Mouse (Mus musculus): ENCODE results near the gene Cd46. TPM values are rescaled to one million over a fixed set of nuclear protein-coding genes. Genes with fewer than 3 reads are reported as not detected.

The Cd46 gene
- total and polyA plus RNA-seq, 2 experiments from 2014 or later, result 0.53 to 1.6 TPM

DNA sequence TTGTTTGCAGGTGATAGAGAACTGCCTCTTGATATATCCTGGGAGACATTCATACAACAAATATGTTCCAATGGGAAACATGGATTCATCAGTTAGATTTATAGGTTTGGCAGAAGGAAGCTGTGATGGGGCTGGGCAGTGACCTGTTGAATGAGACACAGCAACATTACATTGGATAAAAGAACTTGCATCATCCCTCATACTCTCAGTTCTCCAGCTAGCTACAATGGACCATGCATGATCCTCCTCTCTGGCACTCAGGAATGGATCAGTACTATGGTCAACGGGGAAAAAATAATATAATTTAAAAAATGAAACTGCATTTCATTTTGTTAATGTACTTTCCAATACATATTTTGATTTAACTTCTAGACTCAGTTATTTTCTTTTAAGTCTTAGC, 37.8 kb upstream of the Cd46 start:
- Histone ChIP-seq H3K9ac (replicated peaks; ENCODE audit: low read depth, low read length) (no peak overlapping the region), H3K9me3 (replicated peaks; ENCODE audit: control insufficient read depth, low read length) (no peaks in the 10 kb centered on the region), H3K4me1 (ENCODE audit: control insufficient read depth, insufficient read depth) (no peaks in the 10 kb centered on the region), H3K4me2 (ENCODE audit: low read depth, low read length) (peak overlapping the region; percentile 40), H3K27me3 (ENCODE audit: control insufficient read depth, insufficient read depth, low read length) (no peaks in the 10 kb centered on the region), H3K27ac (ENCODE audit: low read depth) (no peak overlapping the region), H3K36me3 (replicated peaks; ENCODE audit: control insufficient read depth, insufficient read depth, low read length) (peaks cover 26% of the 10 kb centered on the region), H3K4me3 (ENCODE audit: low read depth, low read length) (no peak overlapping the region)
- WGBS, result 76% methylated on average over 1 of the region's 1 CpGs
- no peak for TF ChIP-seq EP300 (IDR thresholded peaks at IDR 0.05; ENCODE audit: low read depth)
- no peak for TF ChIP-seq CTCF (IDR thresholded peaks at IDR 0.05; ENCODE audit: low read depth)
- DNase-seq (ENCODE audit: low spot score) (no peak), ATAC-seq (ENCODE audit: insufficient read depth, low read depth) (no peak)

GRCm38 (mm10) chr1:195114414-195114813, 22.4 kb upstream of the Cd46 start:
- no peak overlapping the region for H3K9ac ChIP-seq (replicated peaks; ENCODE audit: low read depth, low read length)
- no peak overlapping the region for H3K27ac ChIP-seq (ENCODE audit: low read depth)
- WGBS, result 83% methylated on average over 1 of the region's 1 CpGs
- no peak overlapping the region for H3K4me3 ChIP-seq (ENCODE audit: low read depth, low read length)
- DNase-seq (ENCODE audit: low spot score) (no peak), ATAC-seq (ENCODE audit: insufficient read depth, low read depth) (no peak)
- H3K27me3 ChIP-seq (ENCODE audit: control insufficient read depth, insufficient read depth, low read length), result no peaks in the 10 kb centered on the region
- H3K36me3 ChIP-seq (replicated peaks; ENCODE audit: control insufficient read depth, insufficient read depth, low read length), result peaks cover 68% of the 10 kb centered on the region
- H3K9me3 ChIP-seq (replicated peaks; ENCODE audit: control insufficient read depth, low read length), result no peaks in the 10 kb centered on the region
- TF ChIP-seq EP300 (IDR thresholded peaks at IDR 0.05; ENCODE audit: low read depth), result no peak
- no peak overlapping the region for H3K4me2 ChIP-seq (ENCODE audit: low read depth, low read length)
- no peaks in the 10 kb centered on the region for H3K4me1 ChIP-seq (ENCODE audit: control insufficient read depth, insufficient read depth)

GRCm38 (mm10) chr1:195113621-195114020, 21.6 kb upstream of the Cd46 start:
- no peak overlapping the region for H3K9ac ChIP-seq (replicated peaks; ENCODE audit: low read depth, low read length)
- H3K4me1 ChIP-seq (ENCODE audit: control insufficient read depth, insufficient read depth), result no peaks in the 10 kb centered on the region
- no peak overlapping the region for H3K27ac ChIP-seq (ENCODE audit: low read depth)
- no peak for DNase-seq (ENCODE audit: low spot score)
- no peak overlapping the region for H3K4me3 ChIP-seq (ENCODE audit: low read depth, low read length)
- ATAC-seq (ENCODE audit: insufficient read depth, low read depth), result no peak
- no peaks in the 10 kb centered on the region for H3K27me3 ChIP-seq (ENCODE audit: control insufficient read depth, insufficient read depth, low read length)
- WGBS, result 88% methylated on average over 4 of the region's 4 CpGs
- H3K9me3 ChIP-seq (replicated peaks; ENCODE audit: control insufficient read depth, low read length), result no peaks in the 10 kb centered on the region
- TF ChIP-seq CTCF (IDR thresholded peaks at IDR 0.05; ENCODE audit: low read depth) (no peak), EP300 (IDR thresholded peaks at IDR 0.05; ENCODE audit: low read depth) (no peak)
- H3K4me2 ChIP-seq (ENCODE audit: low read depth, low read length), result no peak overlapping the region
- peaks cover 63% of the 10 kb centered on the region for H3K36me3 ChIP-seq (replicated peaks; ENCODE audit: control insufficient read depth, insufficient read depth, low read length)

GRCm38 (mm10) chr1:195100693-195101092, 8.6 kb upstream of the Cd46 start:
- WGBS, result 13% methylated on average over 4 of the region's 4 CpGs

GRCm38 (mm10) chr1:195098004-195098403, 6.0 kb upstream of the Cd46 start:
- TF ChIP-seq EP300 (IDR thresholded peaks at IDR 0.05; ENCODE audit: low read depth) (no peak), CTCF (IDR thresholded peaks at IDR 0.05; ENCODE audit: low read depth) (no peak)
- H3K36me3 ChIP-seq (replicated peaks; ENCODE audit: control insufficient read depth, insufficient read depth, low read length), result peaks cover 35% of the 10 kb centered on the region
- WGBS, result 97% methylated on average over 1 of the region's 1 CpGs
- H3K4me2 ChIP-seq (ENCODE audit: low read depth, low read length), result no peak overlapping the region
- ATAC-seq (ENCODE audit: insufficient read depth, low read depth), result no peak
- H3K4me3 ChIP-seq (ENCODE audit: low read depth, low read length), result no peak overlapping the region
- H3K9me3 ChIP-seq (replicated peaks; ENCODE audit: control insufficient read depth, low read length), result no peaks in the 10 kb centered on the region
- DNase-seq (ENCODE audit: low spot score), result no peak
- H3K27ac ChIP-seq (ENCODE audit: low read depth), result no peak overlapping the region
- no peak overlapping the region for H3K9ac ChIP-seq (replicated peaks; ENCODE audit: low read depth, low read length)
- no peaks in the 10 kb centered on the region for H3K27me3 ChIP-seq (ENCODE audit: control insufficient read depth, insufficient read depth, low read length)
- no peaks in the 10 kb centered on the region for H3K4me1 ChIP-seq (ENCODE audit: control insufficient read depth, insufficient read depth)

More at GRCm38 (mm10) chr1:195100693-195101092, 8.6 kb upstream of the Cd46 start:
- no peaks in the 10 kb centered on the region for H3K27me3 ChIP-seq (ENCODE audit: control insufficient read depth, insufficient read depth, low read length)
- no peak overlapping the region for H3K4me3 ChIP-seq (ENCODE audit: low read depth, low read length)
- no peaks in the 10 kb centered on the region for H3K9me3 ChIP-seq (replicated peaks; ENCODE audit: control insufficient read depth, low read length)
- DNase-seq (ENCODE audit: low spot score) (peak; percentile 9), ATAC-seq (ENCODE audit: insufficient read depth, low read depth) (peak; percentile 47; the same call in 1 of the 2 replicates)
- no peak overlapping the region for H3K4me2 ChIP-seq (ENCODE audit: low read depth, low read length)
- TF ChIP-seq EP300 (IDR thresholded peaks at IDR 0.05; ENCODE audit: low read depth), result no peak
- H3K4me1 ChIP-seq (ENCODE audit: control insufficient read depth, insufficient read depth), result no peaks in the 10 kb centered on the region
- no peak overlapping the region for H3K27ac ChIP-seq (ENCODE audit: low read depth)
- no peak overlapping the region for H3K9ac ChIP-seq (replicated peaks; ENCODE audit: low read depth, low read length)
- H3K36me3 ChIP-seq (replicated peaks; ENCODE audit: control insufficient read depth, insufficient read depth, low read length), result peaks cover 55% of the 10 kb centered on the region

DNA sequence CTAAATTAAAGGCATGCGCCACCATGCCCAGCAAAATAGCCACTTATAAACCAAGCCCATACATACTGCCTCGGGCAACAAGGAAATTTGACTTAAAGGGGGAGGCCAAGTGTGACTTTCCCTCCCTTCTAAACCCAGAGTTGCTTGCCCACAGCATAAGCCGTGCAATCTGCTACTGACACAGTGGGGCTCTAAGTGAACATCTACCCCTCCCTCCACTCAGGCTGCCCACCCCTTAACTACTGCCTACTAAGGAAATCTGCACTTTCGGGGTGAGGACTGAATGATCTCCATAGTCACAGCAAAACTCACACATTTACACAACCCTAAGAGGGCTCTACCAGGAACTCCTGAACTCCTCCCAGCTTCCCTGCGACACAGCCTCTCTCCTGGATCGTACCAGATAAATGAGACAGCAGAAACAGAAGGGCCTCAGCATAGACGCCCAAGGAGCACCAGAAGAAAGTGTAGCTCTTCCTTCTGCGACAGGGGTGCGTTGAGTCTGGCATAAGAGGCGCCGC, 290 bp downstream of the Cd46 start:
- H3K27ac ChIP-seq (ENCODE audit: low read depth), result peak overlapping the region; percentile 58
- H3K9me3 ChIP-seq (replicated peaks; ENCODE audit: control insufficient read depth, low read length), result no peaks in the 10 kb centered on the region
- H3K9ac ChIP-seq (replicated peaks; ENCODE audit: low read depth, low read length), result peak overlapping the region; percentile 45
- ATAC-seq (ENCODE audit: insufficient read depth, low read depth) (peak; percentile 75), DNase-seq (ENCODE audit: low spot score) (no peak)
- H3K27me3 ChIP-seq (ENCODE audit: control insufficient read depth, insufficient read depth, low read length), result no peaks in the 10 kb centered on the region
- WGBS, result 14% methylated on average over 11 of the region's 11 CpGs
- TF ChIP-seq CTCF (IDR thresholded peaks at IDR 0.05; ENCODE audit: low read depth) (no peak), EP300 (IDR thresholded peaks at IDR 0.05; ENCODE audit: low read depth) (no peak)
- H3K36me3 ChIP-seq (replicated peaks; ENCODE audit: control insufficient read depth, insufficient read depth, low read length), result peaks cover 8% of the 10 kb centered on the region
- H3K4me1 ChIP-seq (ENCODE audit: control insufficient read depth, insufficient read depth), result no peaks in the 10 kb centered on the region
- peak overlapping the region; percentile 59 for H3K4me2 ChIP-seq (ENCODE audit: low read depth, low read length)
- H3K4me3 ChIP-seq (ENCODE audit: low read depth, low read length), result peak overlapping the region; percentile 50

Data from heart, postnatal 0 days (tissue).